Mouse (Mus musculus): ENCODE measurements around the gene Otulinl.

- TF ChIP-seq POLR2A (IDR thresholded peaks at IDR 0.05; ENCODE audit: low read depth, low read length) (no peak), CTCF (conservative IDR thresholded peaks at IDR 0.05 in 1 of 2, IDR thresholded peaks at IDR 0.05 in 1 of 2; ENCODE audit: low read depth in 2 of 2, low read length in 2 of 2) (no peak), ZC3H11A (IDR thresholded peaks at IDR 0.05; ENCODE audit: low read depth, low read length) (no peak), JUND (conservative IDR thresholded peaks at IDR 0.05; ENCODE audit: low read depth, low read length) (no peak), EP300 (IDR thresholded peaks at IDR 0.05; ENCODE audit: low read length) (no peak), TCF12 (IDR thresholded peaks at IDR 0.05; ENCODE audit: low read depth, low read length) (no peak), POLR2AphosphoS2 (IDR thresholded peaks at IDR 0.05; ENCODE audit: low read depth, low read length) (no peak), E2F4 (IDR thresholded peaks at IDR 0.05; ENCODE audit: insufficient replicate concordance, low read depth, low read length) (no peak), GABPA (IDR thresholded peaks at IDR 0.05; ENCODE audit: insufficient replicate concordance, low read depth, low read length) (no peak), PAX5 (IDR thresholded peaks at IDR 0.05; ENCODE audit: low read length) (no peak)
Observed at GRCm38 (mm10) chr15:27627794-27628193, 53.6 kb downstream of the Otulinl start.
